Mouse (Mus musculus): ENCODE measurements around the gene Zfyve27.

DNA sequence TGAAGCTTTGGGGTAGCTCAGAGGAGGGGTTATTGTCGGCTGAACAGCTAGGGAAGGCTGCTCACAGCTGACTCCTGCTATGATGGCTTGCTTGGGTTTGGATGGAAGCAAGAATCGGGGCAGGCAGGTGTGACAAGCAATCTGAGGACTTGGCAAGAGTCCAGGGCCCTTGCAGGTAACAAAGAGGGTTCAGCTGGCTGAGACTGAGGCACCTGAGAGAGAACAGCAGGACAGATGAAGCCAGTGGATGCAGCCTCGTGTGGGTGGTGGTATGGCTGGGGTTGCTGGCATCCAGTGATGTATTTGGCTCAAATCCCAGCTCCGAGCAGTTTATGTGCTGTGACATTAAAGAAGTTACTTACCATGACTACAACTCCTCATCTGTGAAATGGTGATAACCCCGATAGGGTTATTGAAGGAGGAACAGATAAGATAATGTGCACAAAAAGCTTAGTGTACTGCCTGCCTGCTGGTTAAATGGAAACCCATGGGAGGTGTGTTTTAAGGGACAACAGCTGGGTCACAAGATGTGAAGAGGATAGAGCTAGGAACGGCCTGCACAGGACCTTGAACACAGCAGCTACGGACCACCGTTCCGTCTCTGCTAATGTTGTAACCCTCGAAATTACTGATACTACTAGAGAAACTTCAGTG lies 5.7 kb downstream of the Zfyve27 start:
- TF ChIP-seq GATA1 (IDR thresholded peaks at IDR 0.05; ENCODE audit: low read length) (no peak), TAL1 (IDR thresholded peaks at IDR 0.05; ENCODE audit: low read length) (no peak)

All from erythroblast, embryonic 14.5 days (primary cell).